Mouse (Mus musculus) lung, adult 2 months (tissue): ENCODE measurements around the gene C1qtnf2.

Source experiments
- CTCF ChIP-seq: fragments of 200-500 bp; IDR thresholded peaks from 2 replicates; pipeline ENCODE4 v1.5.1; 2011; ENCODE audit warnings: mild to moderate bottlenecking, low read length, control low read depth; ENCODE audit not compliant: insufficient read depth
- POLR2A ChIP-seq: fragments of 200-500 bp; IDR thresholded peaks from 2 replicates; pipeline ENCODE4 v1.6.1; 2011; ENCODE audit warnings: low read depth, mild to moderate bottlenecking, control low read depth, low read length, borderline replicate concordance; ENCODE audit errors: extremely low read depth

DNA sequence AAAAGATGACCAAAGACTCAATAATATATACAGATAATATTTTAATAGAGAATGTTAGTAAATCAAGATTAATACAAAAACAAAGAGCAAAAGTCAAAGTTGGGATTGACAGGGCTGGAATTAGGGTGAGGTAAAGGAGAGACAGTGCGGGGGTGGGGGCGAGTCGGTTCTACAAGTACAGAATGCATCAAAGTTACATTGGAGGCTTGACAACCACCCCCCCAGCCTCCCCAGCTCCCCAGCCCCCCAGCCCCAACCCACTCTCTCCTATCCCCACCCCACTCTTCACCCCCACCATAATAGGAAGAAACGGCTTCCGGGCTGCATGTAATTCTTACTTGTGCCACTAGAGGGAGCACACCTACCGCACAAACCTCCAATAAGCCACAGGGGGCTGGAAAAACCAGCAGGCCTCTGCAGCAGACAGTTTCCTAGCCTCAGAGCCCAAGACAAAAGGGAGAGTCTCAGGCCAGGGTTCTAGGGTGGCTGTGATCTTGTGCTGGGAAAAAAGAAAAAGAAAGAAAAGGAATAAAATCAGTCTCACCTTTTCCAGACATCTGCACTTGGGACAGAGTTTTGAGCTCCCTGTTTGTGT lies 19.8 kb downstream of the C1qtnf2 start:
- peak; percentile 77 for TF ChIP-seq CTCF
- no peak for TF ChIP-seq POLR2A
